Comparison of ENCODE assay signal across 8 mouse cellular contexts in the genomic region with DNA sequence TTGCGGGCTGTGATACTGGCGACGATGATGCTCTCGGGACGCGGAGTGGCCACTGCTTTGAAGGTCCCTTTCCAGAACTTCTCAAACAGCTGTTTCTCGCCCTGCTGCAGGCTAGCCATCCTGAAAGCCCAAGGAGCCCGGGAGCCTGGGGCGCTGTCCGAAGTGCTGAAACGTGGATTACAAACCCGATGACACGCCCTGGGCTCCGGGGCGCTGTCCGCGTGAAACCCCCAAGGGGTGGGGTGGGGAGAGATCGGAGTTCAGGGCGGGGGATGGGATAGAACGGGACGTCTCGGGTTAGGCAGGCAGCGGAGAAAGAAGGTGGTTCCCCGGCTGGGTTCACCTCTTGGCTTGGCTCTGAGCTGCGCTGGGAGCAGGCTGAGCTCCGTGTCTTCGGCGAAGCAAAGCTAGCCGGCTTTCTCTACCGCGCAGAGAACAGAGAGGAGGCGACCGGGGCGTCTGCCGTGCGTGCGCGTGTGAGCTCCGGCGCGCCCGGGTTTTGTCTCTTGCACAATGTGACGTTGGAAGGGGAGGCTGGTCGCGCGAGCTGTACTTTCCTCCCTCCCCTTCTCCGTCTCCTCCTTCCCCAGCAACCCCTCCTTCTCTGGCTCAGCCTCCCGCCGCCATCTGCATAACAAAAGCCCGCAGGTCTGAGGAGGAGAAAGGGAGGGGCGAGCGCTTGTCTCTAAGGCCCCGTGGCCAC. TPM values are rescaled to one million over a fixed set of nuclear protein-coding genes. Genes with fewer than 3 reads are reported as not detected.
DNase-seq lines count a peak whose midpoint lies in the region; ATAC-seq and TF ChIP-seq lines count a peak whose summit lies in the region.

A gene (minus strand): TSS at position 472 of the 703 bp plus-strand sequence.

- peaks cover 45% of the 10 kb centered on the region for H3K27me3 ChIP-seq in heart, embryonic 11.5 days (ENCODE audit: control insufficient read depth, insufficient read depth, low read length)
- peaks cover 41% of the 10 kb centered on the region for H3K27me3 ChIP-seq in kidney, embryonic 16.5 days (ENCODE audit: insufficient read depth, low read length)
- peaks cover 67% of the 10 kb centered on the region for H3K27me3 ChIP-seq in limb, embryonic 12.5 days
- no peaks in the 10 kb centered on the region for H3K27me3 ChIP-seq in myocyte (ENCODE audit: control insufficient read depth, insufficient read depth, insufficient read length)

- intact Hi-C loops in gastrocnemius, postnatal 14 days (cut with DNase I; ENCODE audit: low total_unique reads), result loop anchor here (5.0 kb wide), 1 partner anchor 359 kb away; no protein-coding TSS in a partner anchor

- no peak for TF ChIP-seq POLR2A in myocyte (IDR thresholded peaks at IDR 0.05; ENCODE audit: insufficient read length, low read depth)

- peak; percentile 44 for DNase-seq in gastrocnemius, postnatal 14 days
- DNase-seq in gastrocnemius, adult 18-20 months (ENCODE audit: low spot score), result no peak
- DNase-seq in embryo, embryonic 10.5 days (ENCODE audit: low spot score), result peak; percentile 92
- peak; percentile 87 for DNase-seq in testis, postnatal 10 days (ENCODE audit: low spot score)

- peak; percentile 39; the same call in 1 of the 2 replicates for ATAC-seq in heart, embryonic 11.5 days (replicated peaks; ENCODE audit: insufficient number of reproducible peaks, low FRiP score, low TSS enrichment)
- peak; percentile 54 for ATAC-seq in kidney, embryonic 16.5 days (ENCODE audit: low FRiP score, low TSS enrichment)
- no peak; the same call in 1 of the 2 replicates for ATAC-seq in limb, embryonic 12.5 days (ENCODE audit: insufficient number of reproducible peaks, insufficient read depth, low FRiP score, low TSS enrichment, low read depth)

- H3K4me3 ChIP-seq in heart, embryonic 11.5 days (ENCODE audit: low read depth, low read length), result peak within 1 kb of the TSS; percentile 28
- peak within 1 kb of the TSS; percentile 12; the same call in 1 of the 2 replicates for H3K4me3 ChIP-seq in kidney, embryonic 16.5 days (ENCODE audit: low read length)
- H3K4me3 ChIP-seq in limb, embryonic 12.5 days (replicated peaks), result peak within 1 kb of the TSS; percentile 26
- H3K4me3 ChIP-seq in myocyte, result no peak within 1 kb of the TSS

- H3ac ChIP-seq in myocyte (ENCODE audit: control insufficient read depth, insufficient read length), result no peak within 1 kb of the TSS

- no peaks in the 10 kb centered on the region for H3K79me2 ChIP-seq in myocyte (ENCODE audit: control insufficient read depth, insufficient read depth)

- H3K4me2 ChIP-seq in heart, embryonic 11.5 days, result peak within 1 kb of the TSS; percentile 58
- peak within 1 kb of the TSS; percentile 39 for H3K4me2 ChIP-seq in kidney, embryonic 16.5 days (replicated peaks; ENCODE audit: low read depth, low read length)
- peak within 1 kb of the TSS; percentile 45 for H3K4me2 ChIP-seq in limb, embryonic 12.5 days
- no peak within 1 kb of the TSS for H3K4me2 ChIP-seq in myocyte (ENCODE audit: low read depth)

- no peak within 1 kb of the TSS for H3K27ac ChIP-seq in heart, embryonic 11.5 days (ENCODE audit: low read depth, low read length)
- no peak within 1 kb of the TSS for H3K27ac ChIP-seq in kidney, embryonic 16.5 days (ENCODE audit: low read length)
- no peak within 1 kb of the TSS for H3K27ac ChIP-seq in limb, embryonic 12.5 days

- WGBS in heart, embryonic 11.5 days (ENCODE audit: insufficient replicate concordance), result under 1% methylated on average over 47 of the region's 53 CpGs
- under 1% methylated on average over 49 of the region's 53 CpGs for WGBS in kidney, embryonic 16.5 days
- under 1% methylated on average over 51 of the region's 53 CpGs for WGBS in limb, embryonic 12.5 days

- peaks cover 4% of the 10 kb centered on the region for H3K9me3 ChIP-seq in heart, embryonic 11.5 days (replicated peaks; ENCODE audit: control insufficient read depth, low read length)
- H3K9me3 ChIP-seq in kidney, embryonic 16.5 days (ENCODE audit: low read length), result no peaks in the 10 kb centered on the region
- H3K9me3 ChIP-seq in limb, embryonic 12.5 days, result no peaks in the 10 kb centered on the region

- H3K36me3 ChIP-seq in heart, embryonic 11.5 days (ENCODE audit: control insufficient read depth, insufficient read depth, low read length), result no peaks in the 10 kb centered on the region
- H3K36me3 ChIP-seq in kidney, embryonic 16.5 days (ENCODE audit: insufficient read depth, low read length), result no peaks in the 10 kb centered on the region
- H3K36me3 ChIP-seq in limb, embryonic 12.5 days, result no peaks in the 10 kb centered on the region
- no peaks in the 10 kb centered on the region for H3K36me3 ChIP-seq in myocyte (ENCODE audit: control insufficient read depth, insufficient read depth)

- no peaks in the 10 kb centered on the region for H3K4me1 ChIP-seq in heart, embryonic 11.5 days (ENCODE audit: control insufficient read depth, insufficient read depth, low read length)
- H3K4me1 ChIP-seq in kidney, embryonic 16.5 days (ENCODE audit: insufficient read depth, low read length), result no peaks in the 10 kb centered on the region
- peaks cover 10% of the 10 kb centered on the region for H3K4me1 ChIP-seq in limb, embryonic 12.5 days (replicated peaks)

- H3K9ac ChIP-seq in heart, embryonic 11.5 days (ENCODE audit: low read depth, low read length), result no peak within 1 kb of the TSS
- H3K9ac ChIP-seq in kidney, embryonic 16.5 days (replicated peaks; ENCODE audit: low read length), result no peak within 1 kb of the TSS
- H3K9ac ChIP-seq in limb, embryonic 12.5 days (replicated peaks), result no peak within 1 kb of the TSS

TF ChIP-seq in myocyte, 11 proteins besides CTCF, POLR2A, EP300 and RAD21:
- no peak for TF ChIP-seq POLR2AphosphoS2 (IDR thresholded peaks at IDR 0.05; ENCODE audit: insufficient read length, low read depth)
- TF ChIP-seq REST (IDR thresholded peaks at IDR 0.05; ENCODE audit: insufficient read depth, insufficient read length), result peak; percentile 45
- TF ChIP-seq MAX (IDR thresholded peaks at IDR 0.05; ENCODE audit: low read depth), result no peak
TF ChIP-seq in myocyte: peak in this region for 1.

RNA-seq across cellular contexts. Expression of the gene that starts here (rescaled TPM):
- total RNA-seq in gastrocnemius, postnatal 14 days (2021), result under 1 TPM; 0.08 to 0.09 TPM
- total RNA-seq in gastrocnemius, adult 18-20 months (2021), result under 1 TPM; 0.05 to 0.21 TPM
- polyA plus RNA-seq in heart, embryonic 11.5 days (2014; fragmentation: Nextera tagmentation; extraction: Ambion mirVana), result 0.86 and 1.5 TPM in 2 replicates
- polyA plus RNA-seq in kidney, embryonic 16.5 days (2015; fragmentation: Nextera tagmentation; extraction: Ambion mirVana), result 0.40 and 0.51 TPM in 2 replicates
- 0.09 and 0.10 TPM in 2 replicates for polyA plus RNA-seq in limb, embryonic 12.5 days (2016; fragmentation: Nextera tagmentation; extraction: Ambion mirVana)
- polyA plus RNA-seq in myocyte (2012; fragmentation: generic; extraction: Trizol), result 0.12 TPM

Comparison
In these comparisons a context has a peak if more than half of its experiments do, and no peak if none do; other contexts are left out.
1. Peak in DNase-seq in gastrocnemius, postnatal 14 days; RNA of the gene not detected or under 1 TPM.
2. Peak in ATAC-seq, H3K4me3 ChIP-seq and H3K4me2 ChIP-seq in kidney, embryonic 16.5 days; RNA of the gene not detected or under 1 TPM.